Mouse (Mus musculus): ENCODE data around the gene BC028528. TPM values are rescaled to one million over a fixed set of nuclear protein-coding genes. Genes with fewer than 3 reads are reported as not detected.
"Not testable (repeated sequence)": the region's sequence is repeated elsewhere in the genome, so short reads cannot be mapped to it uniquely, and the experiment has no call there.

BC028528 gene
- total RNA-seq, 2 experiments from 2014 or later, result 1.7 to 2.2 TPM

- no peak for DNase-seq (ENCODE audit: low spot score)
These were observed 12.7 kb downstream of the BC028528 start for GRCm38 (mm10) chr3:95879063-95879462.

- no peak for DNase-seq (ENCODE audit: low spot score)
These were observed 19.8 kb downstream of the BC028528 start for GRCm38 (mm10) chr3:95872048-95872447.

- peak; percentile 88 for DNase-seq (ENCODE audit: low spot score)
These were observed 20.4 kb downstream of the BC028528 start, which contains the start of gene Mrps21 for GRCm38 (mm10) chr3:95871392-95871867. Gene Mrps21, minus strand, starts transcription at chr3:95871519.

- no peak for DNase-seq (ENCODE audit: low spot score)
These were observed 20.8 kb downstream of the BC028528 start for GRCm38 (mm10) chr3:95870976-95871375.

GRCm38 (mm10) chr3:95867408-95867807 lies 24.4 kb downstream of the BC028528 start:
- DNase-seq (ENCODE audit: low spot score), result no peak

GRCm38 (mm10) chr3:95866071-95866470 lies 25.7 kb downstream of the BC028528 start:
- no peak for DNase-seq (ENCODE audit: low spot score)

GRCm38 (mm10) chr3:95865571-95865970 lies 26.2 kb downstream of the BC028528 start:
- no peak for DNase-seq (ENCODE audit: low spot score)

GRCm38 (mm10) chr3:95865050-95865449 lies 26.8 kb downstream of the BC028528 start:
- DNase-seq (ENCODE audit: low spot score), result peak; percentile 16

GRCm38 (mm10) chr3:95863578-95863977 lies 28.2 kb downstream of the BC028528 start:
- DNase-seq (ENCODE audit: low spot score), result no peak

GRCm38 (mm10) chr3:95861796-95862195 lies 30.0 kb downstream of the BC028528 start:
- peak; percentile 87 for DNase-seq (ENCODE audit: low spot score)

GRCm38 (mm10) chr3:95861216-95861615 lies 30.6 kb downstream of the BC028528 start:
- no peak for DNase-seq (ENCODE audit: low spot score)

GRCm38 (mm10) chr3:95860323-95860722 lies 31.5 kb downstream of the BC028528 start:
- no peak for DNase-seq (ENCODE audit: low spot score)

- not testable (repeated sequence) for DNase-seq (ENCODE audit: low spot score)
These were observed 33.5 kb downstream of the BC028528 start for GRCm38 (mm10) chr3:95858278-95858677.

- not testable (repeated sequence) for DNase-seq (ENCODE audit: low spot score)
These were observed 34.8 kb downstream of the BC028528 start for GRCm38 (mm10) chr3:95857050-95857449.

GRCm38 (mm10) chr3:95856115-95856514 lies 35.7 kb downstream of the BC028528 start:
- DNase-seq (ENCODE audit: low spot score), result no peak

- peak; percentile 96 for DNase-seq (ENCODE audit: low spot score)
These were observed 36.2 kb downstream of the BC028528 start, which contains the start of gene Prpf3 for GRCm38 (mm10) chr3:95855502-95856089. Gene Prpf3, minus strand, starts transcription at chr3:95855885.

GRCm38 (mm10) chr3:95851317-95851716 lies 40.5 kb downstream of the BC028528 start:
- DNase-seq (ENCODE audit: low spot score), result no peak

- DNase-seq (ENCODE audit: low spot score), result no peak
These were observed 41.2 kb downstream of the BC028528 start for GRCm38 (mm10) chr3:95850611-95851010.

GRCm38 (mm10) chr3:95842503-95843214 lies 49.1 kb downstream of the BC028528 start:
- DNase-seq (ENCODE audit: low spot score), result no peak

- no peak for DNase-seq (ENCODE audit: low spot score)
These were observed 52.6 kb downstream of the BC028528 start for GRCm38 (mm10) chr3:95839250-95839649.
